Comparison of ENCODE assay signal across 26 mouse cellular contexts in genomic region chr16:8420842-8421241, GRCm38 (mm10). TPM values are rescaled to one million over a fixed set of nuclear protein-coding genes. Genes with fewer than 3 reads are reported as not detected.
"Had no signal": no experiment of that assay in that cellular context is flagged by ENCODE, and none has a peak within 500 bp of the region (broad histone marks: within the 10 kb centered on the region; RNA-seq: fewer than 3 reads in every experiment).

No protein-coding gene starts in this region.

- H3K4me3 ChIP-seq: liver, embryonic 15.5 days; midbrain, embryonic 10.5 days; midbrain, embryonic 13.5 days; midbrain, embryonic 15.5 days; myocyte; neural tube, embryonic 13.5 days; neural tube, embryonic 15.5 days had no signal

- DNase-seq: lung, adult 18-20 months; lung, embryonic 14.5 days; lung, postnatal 10 days; lung, postnatal 4 days; retina, postnatal 1 day; right cerebral cortex, adult 18-20 months; right cerebral cortex, postnatal 25 days; right cerebral cortex, postnatal 4 days; spleen, adult 18-20 months; thymus, adult 18-20 months; thymus, postnatal 14 days; thymus, postnatal 36 days had no signal

- H3K4me2 ChIP-seq: liver, embryonic 15.5 days; lung, embryonic 14.5 days; midbrain, embryonic 13.5 days; midbrain, embryonic 15.5 days; neural tube, embryonic 13.5 days; neural tube, embryonic 15.5 days had no signal

- H3K4me1 ChIP-seq: liver, embryonic 15.5 days had no signal

- H3K9ac ChIP-seq: liver, embryonic 15.5 days; lung, embryonic 14.5 days; midbrain, embryonic 13.5 days; midbrain, embryonic 15.5 days; neural tube, embryonic 13.5 days; neural tube, embryonic 15.5 days had no signal

- ATAC-seq: midbrain, embryonic 13.5 days; midbrain, embryonic 15.5 days had no signal

- H3K27ac ChIP-seq: liver, embryonic 15.5 days; midbrain, embryonic 10.5 days; midbrain, embryonic 13.5 days; midbrain, embryonic 15.5 days; neural tube, embryonic 13.5 days; neural tube, embryonic 15.5 days had no signal

- H3K36me3 ChIP-seq: liver, embryonic 15.5 days; midbrain, embryonic 10.5 days; midbrain, embryonic 13.5 days; midbrain, embryonic 15.5 days; neural tube, embryonic 13.5 days; neural tube, embryonic 15.5 days had no signal

- H3K9me3 ChIP-seq: liver, embryonic 15.5 days; midbrain, embryonic 10.5 days; midbrain, embryonic 13.5 days; midbrain, embryonic 15.5 days; neural tube, embryonic 13.5 days; neural tube, embryonic 15.5 days had no signal

RNA-seq across cellular contexts. Expression of gene Tmem114, which starts 4.1 kb away (rescaled TPM):
- total RNA-seq: megakaryocyte, adult 5-6 weeks; megakaryocyte-erythroid progenitor cell, adult 5-6 weeks had no signal
- polyA plus RNA-seq: liver, embryonic 15.5 days; lung, embryonic 14.5 days; lung, embryonic 16.5 days; midbrain, embryonic 10.5 days; myocyte; neural tube, embryonic 11.5 days; small intestine, adult 2 months; stomach, embryonic 14.5 days; stomach, embryonic 16.5 days had no signal
